Mouse (Mus musculus): Measurements from ENCODE around the gene Arl6ip5. TPM values are rescaled to one million over a fixed set of nuclear protein-coding genes. Genes with fewer than 3 reads are reported as not detected.

Arl6ip5 gene
- total and polyA plus RNA-seq, 3 experiments, result 97.8 to 138 (median 122) TPM

- H3K27ac ChIP-seq, result peak overlapping the region; percentile 20; the same call in 1 of the 2 replicates
- intact Hi-C loops (cut with DNase I), result no loop called here
- H3K27me3 ChIP-seq (ENCODE audit: control insufficient read depth, insufficient read depth, low read length), result no peaks in the 10 kb centered on the region
- TF ChIP-seq POLR2A (IDR thresholded peaks at IDR 0.05; ENCODE audit: insufficient read depth, low read depth, low read length) (no peak), CTCF (IDR thresholded peaks at IDR 0.05) (no peak), EP300 (IDR thresholded peaks at IDR 0.05; ENCODE audit: insufficient read depth, low read depth, low read length) (no peak)
- peaks cover 2% of the 10 kb centered on the region for H3K79me2 ChIP-seq (replicated peaks; ENCODE audit: control insufficient read depth, insufficient read depth, low read length)
- DNase-seq, result no peak
- peaks cover 18% of the 10 kb centered on the region for H3K4me1 ChIP-seq (ENCODE audit: control insufficient read depth, insufficient read depth, low read length)
- H3K9ac ChIP-seq (ENCODE audit: low read depth, low read length), result no peak overlapping the region
- 56% methylated on average over 1 of the region's 1 CpGs for WGBS
- peaks cover 14% of the 10 kb centered on the region for H3K36me3 ChIP-seq (ENCODE audit: control insufficient read depth, insufficient read depth, low read length)
- H3K4me3 ChIP-seq, result no peak overlapping the region
Observed at GRCm38 (mm10) chr6:97226083-97226491, 15.6 kb downstream of the Arl6ip5 start.

DNA sequence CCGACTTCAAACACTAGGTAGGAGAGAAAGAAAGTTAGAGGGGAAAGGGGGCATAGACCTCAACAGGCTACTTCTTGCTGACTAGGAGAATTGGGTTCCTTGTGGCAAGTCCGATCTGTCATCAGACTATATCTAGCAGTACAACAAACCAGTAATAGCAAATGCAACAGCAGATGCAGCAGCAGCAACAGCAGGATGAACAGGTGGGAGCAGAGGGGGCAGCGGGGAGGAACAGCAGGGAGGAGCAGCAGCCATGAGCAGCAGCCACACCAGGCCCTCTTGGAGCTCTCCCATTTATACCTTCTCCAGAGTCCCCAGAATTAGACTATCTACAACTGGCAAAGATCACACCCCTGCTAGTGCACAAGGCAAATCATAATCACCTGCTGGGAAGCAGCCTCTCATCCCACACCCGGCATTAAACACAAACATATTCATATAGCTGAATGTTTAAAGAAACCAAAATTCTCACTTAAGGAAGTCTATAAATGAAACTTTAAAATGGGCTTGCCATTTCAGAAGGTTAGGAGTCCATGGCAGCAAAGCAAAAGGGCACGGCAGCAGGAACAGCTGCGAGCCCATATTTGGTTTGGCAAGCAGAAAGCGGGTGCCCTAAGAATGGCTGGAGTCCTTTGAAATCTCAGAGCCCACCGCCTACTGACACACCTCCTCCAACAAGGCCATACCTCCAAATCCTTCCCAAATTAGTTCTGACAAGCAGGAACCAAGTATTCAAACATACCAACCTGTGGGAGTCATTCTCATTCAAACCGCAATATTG is 16.8 kb downstream of the Arl6ip5 start:
- Histone ChIP-seq H3K79me2 (replicated peaks; ENCODE audit: control insufficient read depth, insufficient read depth, low read length) (peaks cover 2% of the 10 kb centered on the region), H3K27me3 (ENCODE audit: control insufficient read depth, insufficient read depth, low read length) (no peaks in the 10 kb centered on the region), H3K36me3 (ENCODE audit: control insufficient read depth, insufficient read depth, low read length) (peaks cover 14% of the 10 kb centered on the region), H3K9ac (ENCODE audit: low read depth, low read length) (no peak overlapping the region), H3K27ac (no peak overlapping the region), H3K4me3 (no peak overlapping the region), H3K4me1 (ENCODE audit: control insufficient read depth, insufficient read depth, low read length) (peaks cover 8% of the 10 kb centered on the region)
- 95% methylated on average over 9 of the region's 9 CpGs for WGBS
- no peak for DNase-seq
- TF ChIP-seq EP300 (IDR thresholded peaks at IDR 0.05; ENCODE audit: insufficient read depth, low read depth, low read length), result no peak
- intact Hi-C loops (cut with DNase I), result no loop called here

DNA sequence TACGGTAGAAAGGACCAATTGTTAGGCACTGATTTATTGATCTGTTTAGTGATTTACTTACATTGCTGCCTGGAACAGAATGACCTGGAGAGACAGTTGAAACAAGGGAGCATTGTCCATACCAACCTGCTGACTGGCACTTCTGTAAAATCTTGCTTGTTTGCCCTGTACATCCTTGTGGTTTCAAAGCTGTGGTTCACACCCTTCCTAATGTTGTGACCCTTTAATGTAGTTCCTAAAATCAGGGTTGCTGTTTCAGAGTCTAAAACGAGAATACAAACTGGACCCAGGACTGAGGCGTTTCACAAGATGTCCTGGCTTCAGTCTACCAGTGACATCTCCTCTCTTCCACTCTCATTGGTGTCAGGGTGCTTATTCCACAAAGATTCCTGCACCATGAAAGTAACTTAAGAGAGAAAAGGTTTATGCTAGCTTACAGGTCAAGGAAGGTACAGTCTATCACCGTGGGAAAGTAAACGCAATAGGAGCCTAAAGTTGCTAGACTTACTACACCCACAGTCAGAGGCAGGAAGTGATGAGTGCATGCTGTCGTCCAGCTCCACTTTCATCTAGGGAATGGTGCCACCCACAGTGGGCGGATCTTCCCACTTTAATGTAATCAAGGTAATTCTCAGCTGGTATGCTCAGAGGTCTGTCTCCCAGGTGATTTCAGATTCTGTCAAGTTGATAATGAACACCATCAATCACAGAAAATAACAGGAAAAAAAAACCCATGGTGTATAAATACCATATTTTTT is 24.6 kb downstream of the Arl6ip5 start:
- no peak for TF ChIP-seq POLR2A (IDR thresholded peaks at IDR 0.05; ENCODE audit: insufficient read depth, low read depth, low read length)
- TF ChIP-seq CTCF (IDR thresholded peaks at IDR 0.05), result no peak
- no peak for TF ChIP-seq EP300 (IDR thresholded peaks at IDR 0.05; ENCODE audit: insufficient read depth, low read depth, low read length)
- intact Hi-C loops (cut with DNase I), result no loop called here
- Histone ChIP-seq H3K36me3 (ENCODE audit: control insufficient read depth, insufficient read depth, low read length) (no peaks in the 10 kb centered on the region; the same call in none of the 2 replicates), H3K4me1 (ENCODE audit: control insufficient read depth, insufficient read depth, low read length) (no peaks in the 10 kb centered on the region), H3K9ac (ENCODE audit: low read depth, low read length) (no peak overlapping the region), H3K4me3 (no peak overlapping the region), H3K27ac (no peak overlapping the region), H3K79me2 (replicated peaks; ENCODE audit: control insufficient read depth, insufficient read depth, low read length) (no peaks in the 10 kb centered on the region), H3K27me3 (ENCODE audit: control insufficient read depth, insufficient read depth, low read length) (no peaks in the 10 kb centered on the region)
- DNase-seq, result no peak
- 79% methylated on average over 7 of the region's 7 CpGs for whole genome bisulfite sequencing

GRCm38 (mm10) chr6:97236088-97236487 is 25.6 kb downstream of the Arl6ip5 start:
- Histone ChIP-seq H3K27me3 (ENCODE audit: control insufficient read depth, insufficient read depth, low read length) (no peaks in the 10 kb centered on the region), H3K36me3 (ENCODE audit: control insufficient read depth, insufficient read depth, low read length) (no peaks in the 10 kb centered on the region; the same call in none of the 2 replicates)
- intact Hi-C loops (cut with DNase I), result no loop called here

DNA sequence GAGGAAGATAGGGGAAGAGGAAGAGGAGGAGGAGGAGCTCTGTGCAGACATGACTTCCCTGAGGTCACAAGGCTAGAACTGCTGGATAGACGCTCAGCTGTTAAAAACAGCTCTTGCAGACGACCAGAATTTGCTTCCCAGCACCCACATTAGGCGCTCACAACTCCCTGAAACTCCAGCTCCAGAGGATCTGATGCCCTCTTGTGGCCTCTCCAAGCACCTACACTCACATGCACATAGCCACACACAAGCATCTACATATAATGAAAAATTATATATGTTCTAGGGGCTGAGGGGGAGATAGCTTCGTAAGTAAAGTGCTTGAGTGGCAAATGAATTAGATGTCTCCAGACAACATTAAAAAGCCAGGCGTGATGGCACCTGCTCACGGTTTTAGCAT is 28.9 kb downstream of the Arl6ip5 start:
- no peak overlapping the region for H3K9ac ChIP-seq (ENCODE audit: low read depth, low read length)
- no peaks in the 10 kb centered on the region for H3K36me3 ChIP-seq (ENCODE audit: control insufficient read depth, insufficient read depth, low read length)
- no peak for DNase-seq
- intact Hi-C loops (cut with DNase I), result no loop called here
- TF ChIP-seq POLR2A (IDR thresholded peaks at IDR 0.05; ENCODE audit: insufficient read depth, low read depth, low read length), result no peak
- peak; percentile 39 for TF ChIP-seq CTCF (IDR thresholded peaks at IDR 0.05)
- TF ChIP-seq EP300 (IDR thresholded peaks at IDR 0.05; ENCODE audit: insufficient read depth, low read depth, low read length), result no peak
- no peak overlapping the region for H3K4me3 ChIP-seq
- H3K27ac ChIP-seq, result no peak overlapping the region
- H3K27me3 ChIP-seq (ENCODE audit: control insufficient read depth, insufficient read depth, low read length), result no peaks in the 10 kb centered on the region
- WGBS, result 92% methylated on average over 6 of the region's 6 CpGs
- no peaks in the 10 kb centered on the region for H3K4me1 ChIP-seq (ENCODE audit: control insufficient read depth, insufficient read depth, low read length)
- H3K79me2 ChIP-seq (replicated peaks; ENCODE audit: control insufficient read depth, insufficient read depth, low read length), result no peaks in the 10 kb centered on the region

More at GRCm38 (mm10) chr6:97236088-97236487, 25.6 kb downstream of the Arl6ip5 start:
- Histone ChIP-seq H3K79me2 (replicated peaks; ENCODE audit: control insufficient read depth, insufficient read depth, low read length) (no peaks in the 10 kb centered on the region), H3K4me3 (no peak overlapping the region), H3K9ac (ENCODE audit: low read depth, low read length) (no peak overlapping the region), H3K27ac (no peak overlapping the region), H3K4me1 (ENCODE audit: control insufficient read depth, insufficient read depth, low read length) (no peaks in the 10 kb centered on the region)
- no peak for DNase-seq
- 95% methylated on average over 5 of the region's 5 CpGs for WGBS
- TF ChIP-seq EP300 (IDR thresholded peaks at IDR 0.05; ENCODE audit: insufficient read depth, low read depth, low read length) (no peak), CTCF (IDR thresholded peaks at IDR 0.05) (no peak), POLR2A (IDR thresholded peaks at IDR 0.05; ENCODE audit: insufficient read depth, low read depth, low read length) (no peak)

- 88% methylated on average over 5 of the region's 5 CpGs for WGBS
- no peaks in the 10 kb centered on the region for H3K4me1 ChIP-seq (ENCODE audit: control insufficient read depth, insufficient read depth, low read length)
- no peak overlapping the region for H3K27ac ChIP-seq
- no peak overlapping the region for H3K9ac ChIP-seq (ENCODE audit: low read depth, low read length)
- no peaks in the 10 kb centered on the region for H3K27me3 ChIP-seq (ENCODE audit: control insufficient read depth, insufficient read depth, low read length)
- intact Hi-C loops (cut with DNase I), result no loop called here
- TF ChIP-seq CTCF (IDR thresholded peaks at IDR 0.05), result no peak
- no peak for DNase-seq
- no peak overlapping the region for H3K4me3 ChIP-seq
- H3K79me2 ChIP-seq (replicated peaks; ENCODE audit: control insufficient read depth, insufficient read depth, low read length), result no peaks in the 10 kb centered on the region
- H3K36me3 ChIP-seq (ENCODE audit: control insufficient read depth, insufficient read depth, low read length), result no peaks in the 10 kb centered on the region
Observed at GRCm38 (mm10) chr6:97240092-97240491, 29.6 kb downstream of the Arl6ip5 start.

Measured in heart, adult 2 months (tissue).